Mouse (Mus musculus) G1E (cell line): ENCODE results near the gene Tshr.

Experiments
- CTCF ChIP-seq: IDR thresholded peaks from 2 replicates; pipeline ENCODE4 v1.5.1; 2012; ENCODE audit warnings: low read depth, low read length, inconsistent platforms, mixed read lengths
- GATA1 ChIP-seq: IDR thresholded peaks from 2 replicates; pipeline ENCODE4 v1.6.1; 2012; ENCODE audit warnings: borderline replicate concordance, low read length, inconsistent platforms, mixed read lengths
- POLR2AphosphoS5 ChIP-seq: IDR thresholded peaks from 2 replicates; pipeline ENCODE4 v1.6.1; 2012; ENCODE audit warnings: low read depth, low read length, inconsistent platforms; ENCODE audit not compliant: insufficient replicate concordance
- TAL1 ChIP-seq: conservative IDR thresholded peaks from 2 replicates; pipeline ENCODE4 v1.6.1; 2012; ENCODE audit warnings: low read depth, low read length, inconsistent platforms, mixed read lengths

DNA sequence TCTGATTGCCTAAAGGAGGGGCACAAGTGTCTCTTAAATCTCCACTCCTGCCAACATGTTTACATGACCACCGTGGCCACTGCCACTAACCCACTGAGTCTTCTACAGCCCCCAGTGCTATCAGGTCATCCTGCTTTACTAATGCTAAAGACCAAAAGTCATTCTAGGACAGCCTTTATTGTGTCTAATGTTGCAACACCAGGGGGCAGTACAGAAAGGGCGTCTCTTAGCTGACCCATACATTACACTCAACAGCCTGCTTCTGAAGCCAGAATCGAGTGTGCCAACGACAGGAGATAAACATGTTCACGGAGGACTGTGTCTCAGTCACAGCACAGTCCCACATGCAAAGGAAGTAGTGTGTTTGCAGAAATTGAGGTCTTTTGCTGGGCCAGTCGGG lies 30.7 kb downstream of the Tshr start:
- TF ChIP-seq GATA1 (no peak), CTCF (0 out of 2 replicates have a peak, but pooled peaks have one; percentile 9), TAL1 (no peak), POLR2AphosphoS5 (no peak)
